ENCODE assay signal across 22 mouse cellular contexts in genomic region chr1:150384138-150384537, GRCm38 (mm10). TPM values are rescaled to one million over a fixed set of nuclear protein-coding genes. Genes with fewer than 3 reads are reported as not detected.
DNase-seq lines count a peak whose midpoint lies in the region; ATAC-seq lines count a peak whose summit lies in the region.
"Had no signal": no experiment of that assay in that cellular context is flagged by ENCODE, and none has a peak within 500 bp of the region (broad histone marks: within the 10 kb centered on the region; RNA-seq: fewer than 3 reads in every experiment).

No protein-coding gene starts in this region.

- DNase-seq in frontal cortex, postnatal 36 days (ENCODE audit: low spot score in 2 of 2), result no peak
- peak; percentile 43 to 77 for DNase-seq in layer of hippocampus, adult 18-20 months (ENCODE audit: low spot score in 2 of 2)
- DNase-seq in layer of hippocampus, adult 9-10 months (ENCODE audit: low spot score), result no peak
- DNase-seq in right cerebral cortex, adult 18-20 months, result peak; percentile 21
- DNase-seq in right cerebral cortex, postnatal 10 days (ENCODE audit: low spot score in 2 of 2), result no peak
- peak; percentile 31 to 35 for DNase-seq in layer of hippocampus, postnatal 36 days
- DNase-seq in c-Kit-positive CD71-positive TER-119-positive erythroid progenitor cells, embryonic 14.5 days (ENCODE audit: low spot score), result no peak
- DNase-seq: adrenal gland, adult 8-10 months; adrenal gland, postnatal 14 days; adrenal gland, postnatal 36 days; B cell, adult 2 months; cerebellum, adult 11-12 months; cerebellum, adult 2 months; cerebellum, adult 9-10 months; cerebellum, postnatal 10 days; cerebellum, postnatal 25 days had no signal

- ATAC-seq in frontal cortex, adult (ENCODE audit: low TSS enrichment), result peak; percentile 91
- ATAC-seq: activated CD4-positive, CD25-positive, alpha-beta regulatory T cell, adult 4 months; CD4-positive, CD25-positive, alpha-beta regulatory T cell, adult 4 months; forebrain, embryonic 13.5 days; forebrain, embryonic 15.5 days; Patski had no signal

RNA-seq across cellular contexts. Expression of gene Tpr, which starts 8.5 kb away (rescaled TPM):
- 100 to 1,000 TPM; 111 TPM for total RNA-seq in layer of hippocampus, adult 18-20 months (2021)
- 100 to 1,000 TPM; 104 to 106 TPM for total RNA-seq in layer of hippocampus, postnatal 36 days (2021)

RNA-seq across cellular contexts. Expression of gene Odr4, which starts 8.7 kb away (rescaled TPM):
- 10 to 100 TPM; 53.6 to 54.1 TPM for total RNA-seq in layer of hippocampus, adult 18-20 months (2021)
- total RNA-seq in layer of hippocampus, postnatal 36 days (2021), result 10 to 100 TPM; 55.9 to 60.3 TPM

Comparison
In these comparisons a context has a peak if more than half of its experiments do, and no peak if none do; other contexts are left out.
1. DNase-seq: peak in layer of hippocampus, adult 18-20 months (2 of 2), right cerebral cortex, adult 18-20 months (single experiment) and layer of hippocampus, postnatal 36 days (2 of 2); none in frontal cortex, postnatal 36 days (0 of 2), layer of hippocampus, adult 9-10 months (single experiment), right cerebral cortex, postnatal 10 days (0 of 2) and c-Kit-positive CD71-positive TER-119-positive erythroid progenitor cells, embryonic 14.5 days (single experiment).